Mouse (Mus musculus): ENCODE results near the gene Gm11492. TPM values are rescaled to one million over a fixed set of nuclear protein-coding genes. Genes with fewer than 3 reads are reported as not detected.
A peak's percentile ranks its signal among the peaks of the same experiment; 100 is the strongest.

Gm11492 gene
- polyA plus RNA-seq, 1 experiment from 2014 or later = not detected

GRCm38 (mm10) chr11:87573751-87574150, 7.3 kb downstream of the Gm11492 start:
- Histone ChIP-seq H3K9me3 (ENCODE audit: control insufficient read depth, low read length) (no peaks in the 10 kb centered on the region), H3K27me3 (ENCODE audit: control insufficient read depth, insufficient read depth, low read length) (no peaks in the 10 kb centered on the region), H3K4me2 (ENCODE audit: low read depth, severe bottlenecking) (no peak overlapping the region), H3K9ac (ENCODE audit: low read length) (no peak overlapping the region), H3K4me1 (ENCODE audit: control insufficient read depth, insufficient read depth, low read length) (peaks cover 12% of the 10 kb centered on the region; the same call in 1 of the 2 replicates), H3K27ac (replicated peaks; ENCODE audit: low read depth, low read length) (no peak overlapping the region), H3K4me3 (ENCODE audit: low read depth, low read length) (no peak overlapping the region), H3K36me3 (ENCODE audit: control insufficient read depth, insufficient read depth, low read length) (no peaks in the 10 kb centered on the region)
- ATAC-seq (ENCODE audit: insufficient number of reproducible peaks, low FRiP score, low TSS enrichment, low read depth) = no peak
- no peak for DNase-seq (ENCODE audit: low spot score)
- WGBS = 86% methylated on average over 7 of the region's 7 CpGs

GRCm38 (mm10) chr11:87574520-87575180, 8.2 kb downstream of the Gm11492 start:
- no peak for DNase-seq (ENCODE audit: low spot score)
- H3K27ac ChIP-seq (replicated peaks; ENCODE audit: low read depth, low read length) = no peak overlapping the region
- H3K4me2 ChIP-seq (ENCODE audit: low read depth, severe bottlenecking) = no peak overlapping the region
- H3K4me3 ChIP-seq (ENCODE audit: low read depth, low read length) = no peak overlapping the region
- 76% methylated on average over 21 of the region's 21 CpGs for WGBS
- H3K9me3 ChIP-seq (ENCODE audit: control insufficient read depth, low read length) = no peaks in the 10 kb centered on the region
- H3K36me3 ChIP-seq (ENCODE audit: control insufficient read depth, insufficient read depth, low read length) = no peaks in the 10 kb centered on the region
- no peak for ATAC-seq (ENCODE audit: insufficient number of reproducible peaks, low FRiP score, low TSS enrichment, low read depth)
- H3K27me3 ChIP-seq (ENCODE audit: control insufficient read depth, insufficient read depth, low read length) = no peaks in the 10 kb centered on the region
- no peak overlapping the region for H3K9ac ChIP-seq (ENCODE audit: low read length)
- peaks cover 12% of the 10 kb centered on the region; the same call in 1 of the 2 replicates for H3K4me1 ChIP-seq (ENCODE audit: control insufficient read depth, insufficient read depth, low read length)

DNA sequence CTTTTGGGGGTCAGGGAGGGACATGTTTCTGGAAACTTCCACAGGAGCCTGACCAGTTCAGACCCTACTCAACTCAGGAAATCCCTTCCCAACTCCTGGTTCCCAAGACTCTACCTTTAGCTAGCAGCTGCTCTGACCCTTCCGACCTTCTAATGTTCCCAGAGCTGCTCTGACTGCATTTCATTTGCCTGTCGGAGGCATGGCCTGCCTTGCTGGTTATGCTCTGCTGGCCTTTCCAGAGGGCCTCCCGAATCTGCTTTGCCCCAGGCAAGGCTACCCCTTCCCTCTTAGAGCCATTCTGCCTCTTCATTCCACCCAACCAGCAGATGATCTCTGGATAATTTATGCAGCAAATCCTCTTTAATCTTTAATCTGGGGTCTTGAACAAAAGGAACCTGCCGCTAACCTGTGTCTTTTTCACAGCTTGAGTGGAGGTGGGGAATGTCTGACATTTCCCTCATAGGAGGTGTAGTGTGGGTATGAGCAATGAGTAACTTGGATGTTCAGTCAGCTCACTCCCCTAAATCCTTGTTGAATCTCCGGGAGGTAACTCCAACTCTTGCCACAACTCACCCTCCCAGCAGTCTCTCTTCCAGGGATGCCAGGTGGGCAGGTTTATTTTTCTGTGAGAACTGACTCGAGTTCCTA, 11.3 kb downstream of the Gm11492 start:
- H3K4me1 ChIP-seq (ENCODE audit: control insufficient read depth, insufficient read depth, low read length) = peaks cover 12% of the 10 kb centered on the region; the same call in 1 of the 2 replicates
- WGBS = 18% methylated on average over 6 of the region's 6 CpGs
- DNase-seq (ENCODE audit: low spot score) (no peak), ATAC-seq (ENCODE audit: insufficient number of reproducible peaks, low FRiP score, low TSS enrichment, low read depth) (no peak)
- H3K27ac ChIP-seq (replicated peaks; ENCODE audit: low read depth, low read length) = no peak overlapping the region
- no peaks in the 10 kb centered on the region for H3K9me3 ChIP-seq (ENCODE audit: control insufficient read depth, low read length)
- peak overlapping the region; percentile 97 for H3K4me2 ChIP-seq (ENCODE audit: low read depth, severe bottlenecking)
- peak overlapping the region; percentile 57 for H3K4me3 ChIP-seq (ENCODE audit: low read depth, low read length)
- no peaks in the 10 kb centered on the region for H3K27me3 ChIP-seq (ENCODE audit: control insufficient read depth, insufficient read depth, low read length)
- no peaks in the 10 kb centered on the region for H3K36me3 ChIP-seq (ENCODE audit: control insufficient read depth, insufficient read depth, low read length)
- no peak overlapping the region for H3K9ac ChIP-seq (ENCODE audit: low read length)

- ATAC-seq (ENCODE audit: insufficient number of reproducible peaks, low FRiP score, low TSS enrichment, low read depth) (peak; percentile 66), DNase-seq (ENCODE audit: low spot score) (peak; percentile 77)
- Histone ChIP-seq H3K9ac (ENCODE audit: low read length) (peak overlapping the region; percentile 63), H3K36me3 (ENCODE audit: control insufficient read depth, insufficient read depth, low read length) (no peaks in the 10 kb centered on the region), H3K4me2 (ENCODE audit: low read depth, severe bottlenecking) (peak overlapping the region; percentile 97), H3K27me3 (ENCODE audit: control insufficient read depth, insufficient read depth, low read length) (no peaks in the 10 kb centered on the region), H3K27ac (replicated peaks; ENCODE audit: low read depth, low read length) (no peak overlapping the region), H3K4me1 (ENCODE audit: control insufficient read depth, insufficient read depth, low read length) (peaks cover 12% of the 10 kb centered on the region; the same call in 1 of the 2 replicates), H3K9me3 (ENCODE audit: control insufficient read depth, low read length) (no peaks in the 10 kb centered on the region), H3K4me3 (ENCODE audit: low read depth, low read length) (peak overlapping the region; percentile 57)
- WGBS = under 1% methylated on average over 40 of the region's 40 CpGs
Measured at GRCm38 (mm10) chr11:87578249-87578962, 12.0 kb downstream of the Gm11492 start.

- Histone ChIP-seq H3K9me3 (ENCODE audit: control insufficient read depth, low read length) (no peaks in the 10 kb centered on the region), H3K36me3 (ENCODE audit: control insufficient read depth, insufficient read depth, low read length) (no peaks in the 10 kb centered on the region), H3K27me3 (ENCODE audit: control insufficient read depth, insufficient read depth, low read length) (no peaks in the 10 kb centered on the region), H3K4me2 (ENCODE audit: low read depth, severe bottlenecking) (peak overlapping the region; percentile 97), H3K9ac (ENCODE audit: low read length) (0 out of 2 replicates have a peak overlapping the region, but pooled peaks have one; percentile 63), H3K4me1 (ENCODE audit: control insufficient read depth, insufficient read depth, low read length) (peaks cover 12% of the 10 kb centered on the region; the same call in 1 of the 2 replicates), H3K27ac (replicated peaks; ENCODE audit: low read depth, low read length) (no peak overlapping the region), H3K4me3 (ENCODE audit: low read depth, low read length) (peak overlapping the region; percentile 57)
- DNase-seq (ENCODE audit: low spot score) (no peak), ATAC-seq (ENCODE audit: insufficient number of reproducible peaks, low FRiP score, low TSS enrichment, low read depth) (peak; percentile 29; the same call in 1 of the 2 replicates)
- WGBS = 21% methylated on average over 10 of the region's 10 CpGs
Measured at GRCm38 (mm10) chr11:87578963-87579601, 12.6 kb downstream of the Gm11492 start.

DNA sequence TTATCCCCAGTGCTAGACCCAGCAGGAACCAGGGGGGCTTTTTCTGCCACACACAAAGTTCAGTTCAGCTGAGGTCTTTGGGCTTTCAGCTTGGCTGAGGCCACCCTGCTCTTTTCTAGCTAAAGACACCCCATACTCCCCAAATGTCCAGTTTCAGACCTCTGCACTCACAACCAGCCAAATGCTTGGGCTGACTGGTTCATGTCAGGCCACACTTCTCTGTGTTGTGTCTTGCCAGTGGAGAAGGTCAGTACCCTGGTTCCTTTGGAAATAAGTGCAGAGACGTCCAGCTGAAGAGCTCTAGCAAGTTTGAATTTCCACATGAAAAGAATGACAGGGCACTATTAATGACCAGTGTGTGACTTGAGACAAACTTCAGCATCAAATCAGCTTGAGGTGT, 13.3 kb downstream of the Gm11492 start:
- H3K9me3 ChIP-seq (ENCODE audit: control insufficient read depth, low read length) = no peaks in the 10 kb centered on the region
- no peak for ATAC-seq (ENCODE audit: insufficient number of reproducible peaks, low FRiP score, low TSS enrichment, low read depth)
- no peak overlapping the region for H3K4me3 ChIP-seq (ENCODE audit: low read depth, low read length)
- DNase-seq (ENCODE audit: low spot score) = no peak
- H3K4me2 ChIP-seq (ENCODE audit: low read depth, severe bottlenecking) = no peak overlapping the region
- no peak overlapping the region for H3K9ac ChIP-seq (ENCODE audit: low read length)
- H3K27ac ChIP-seq (replicated peaks; ENCODE audit: low read depth, low read length) = no peak overlapping the region
- peaks cover 12% of the 10 kb centered on the region; the same call in 1 of the 2 replicates for H3K4me1 ChIP-seq (ENCODE audit: control insufficient read depth, insufficient read depth, low read length)
- H3K27me3 ChIP-seq (ENCODE audit: control insufficient read depth, insufficient read depth, low read length) = no peaks in the 10 kb centered on the region
- H3K36me3 ChIP-seq (ENCODE audit: control insufficient read depth, insufficient read depth, low read length) = no peaks in the 10 kb centered on the region
- 54% methylated on average over 1 of the region's 1 CpGs for WGBS

DNA sequence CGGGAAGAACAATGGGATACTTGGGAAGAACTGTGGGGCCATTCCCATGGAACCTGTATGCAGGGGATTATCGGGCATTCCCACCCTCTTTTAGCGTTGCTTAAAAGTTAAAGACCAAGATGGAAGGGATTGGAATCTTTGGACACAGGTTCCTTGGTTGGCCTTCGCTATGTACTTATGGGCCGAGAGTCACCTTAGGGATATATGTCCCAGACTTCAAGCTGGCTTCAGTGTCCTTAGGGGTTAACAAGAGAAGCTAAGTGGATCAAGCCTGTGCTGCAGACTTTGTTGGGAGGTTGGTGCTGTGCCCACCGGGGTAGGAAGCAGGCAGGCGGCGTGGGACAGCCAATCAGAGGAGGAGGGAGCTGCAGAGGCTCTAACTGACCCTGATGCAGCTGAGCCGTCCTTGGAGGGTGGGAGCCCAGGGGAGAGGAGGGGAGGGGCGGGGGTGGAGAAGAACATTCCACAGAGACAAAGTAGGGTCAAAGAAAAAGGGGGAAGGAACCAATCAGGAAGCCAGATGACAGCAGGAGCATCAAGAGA, 14.2 kb downstream of the Gm11492 start:
- 56% methylated on average over 10 of the region's 10 CpGs for WGBS
- Histone ChIP-seq H3K4me1 (ENCODE audit: control insufficient read depth, insufficient read depth, low read length) (peaks cover 12% of the 10 kb centered on the region; the same call in 1 of the 2 replicates), H3K27me3 (ENCODE audit: control insufficient read depth, insufficient read depth, low read length) (no peaks in the 10 kb centered on the region), H3K9me3 (ENCODE audit: control insufficient read depth, low read length) (no peaks in the 10 kb centered on the region), H3K27ac (replicated peaks; ENCODE audit: low read depth, low read length) (no peak overlapping the region), H3K9ac (ENCODE audit: low read length) (no peak overlapping the region), H3K4me3 (ENCODE audit: low read depth, low read length) (no peak overlapping the region), H3K4me2 (ENCODE audit: low read depth, severe bottlenecking) (no peak overlapping the region), H3K36me3 (ENCODE audit: control insufficient read depth, insufficient read depth, low read length) (no peaks in the 10 kb centered on the region)
- ATAC-seq (ENCODE audit: insufficient number of reproducible peaks, low FRiP score, low TSS enrichment, low read depth) = no peak
- DNase-seq (ENCODE audit: low spot score) = no peak
